Mouse (Mus musculus): ENCODE results near the gene Spem1. TPM values are rescaled to one million over a fixed set of nuclear protein-coding genes. Genes with fewer than 3 reads are reported as not detected.

Gene Spem1
- not detected for total RNA-seq (2023)

GRCm38 (mm10) chr11:69822080-69822479 lies at the start of gene Spem1:
TSS of gene Spem1 (minus strand) at chr11:69822180.

GRCm38 (mm10) chr11:69858113-69858998 lies 36.4 kb upstream of the Spem1 start, which contains the start of gene Tnk1:
TSS of gene Tnk1 (minus strand) at chr11:69858730.

GRCm38 (mm10) chr11:69846198-69846680 lies 24.3 kb upstream of the Spem1 start, which contains the start of gene Plscr3:
TSS of gene Plscr3 (plus strand) at chr11:69846376.

GRCm38 (mm10) chr11:69837952-69838713 lies 16.2 kb upstream of the Spem1 start, which contains the start of gene Tmem256:
TSS of gene Tmem256 (plus strand) at chr11:69838514.

GRCm38 (mm10) chr11:69837604-69837951 lies 15.6 kb upstream of the Spem1 start, which contains the start of gene Nlgn2:
TSS of gene Nlgn2 (minus strand) at chr11:69837784.

GRCm38 (mm10) chr11:69818365-69818764 lies 3.6 kb downstream of the Spem1 start, which contains the start of gene Spem2:
TSS of gene Spem2 (minus strand) at chr11:69818465.

GRCm38 (mm10) chr11:69815155-69815554 lies 6.8 kb downstream of the Spem1 start, which contains the start of gene Gm39566:
TSS of gene Gm39566 (minus strand) at chr11:69815298.

GRCm38 (mm10) chr11:69804972-69805909 lies 16.7 kb downstream of the Spem1 start, which contains the start of gene Tmem102:
TSS of gene Tmem102 (minus strand) at chr11:69805624.

GRCm38 (mm10) chr11:69801379-69801977 lies 20.5 kb downstream of the Spem1 start, which contains the start of gene Fgf11:
TSS of gene Fgf11 (minus strand) at chr11:69801857.

GRCm38 (mm10) chr11:69795168-69795982 lies 26.6 kb downstream of the Spem1 start, which contains the start of gene Chrnb1:
TSS of gene Chrnb1 (minus strand) at chr11:69795943.

Other genes starting within 250 kb of the Spem1 start
- 7.5 TPM for gene Wrap53, start 241.9 kb downstream of the Spem1 start, total RNA-seq (2023)
- 112 TPM for gene Trp53, start 241.8 kb downstream of the Spem1 start, total RNA-seq (2023)
- 0.91 TPM for gene Atp1b2, start 216.2 kb downstream of the Spem1 start, total RNA-seq (2023)
- not detected for gene Shbg, start 204.3 kb downstream of the Spem1 start, total RNA-seq (2023)
- not detected for gene Sat2, start 200.2 kb downstream of the Spem1 start, total RNA-seq (2023)
- gene Fxr2, start 189.2 kb downstream of the Spem1 start, total RNA-seq (2023), result 64.1 TPM
- 0.70 TPM for gene Sox15, start 166.9 kb downstream of the Spem1 start, total RNA-seq (2023)
- gene Mpdu1, start 159.5 kb downstream of the Spem1 start, total RNA-seq (2023), result 70.5 TPM
- 9.1 TPM for gene Cd68, start 156.0 kb downstream of the Spem1 start, total RNA-seq (2023)
- gene Eif4a1, start 149.8 kb downstream of the Spem1 start, total RNA-seq (2023), result 715 TPM
- gene Senp3, start 140.1 kb downstream of the Spem1 start, total RNA-seq (2023), result 110 TPM
- not detected for gene Tnfsf13, start 136.4 kb downstream of the Spem1 start, total RNA-seq (2023)
- gene Tnfsf12, start 126.3 kb downstream of the Spem1 start, total RNA-seq (2023), result 0.76 TPM
- not detected for gene Tnfsfm13, start 126.1 kb downstream of the Spem1 start, total RNA-seq (2023)
- 169 TPM for gene Polr2a, start 63.5 kb downstream of the Spem1 start, total RNA-seq (2023)
- gene Slc35g3, start 60.2 kb downstream of the Spem1 start, total RNA-seq (2023), result not detected
- 52.5 TPM for gene Zbtb4, start 56.3 kb downstream of the Spem1 start, total RNA-seq (2023)
- 1.9 TPM for gene Chrnb1, start 26.2 kb downstream of the Spem1 start, total RNA-seq (2023)
- gene Fgf11, start 20.3 kb downstream of the Spem1 start, total RNA-seq (2023), result not detected
- gene Tmem102, start 16.6 kb downstream of the Spem1 start, total RNA-seq (2023), result not detected
- gene Gm39566, start 6.9 kb downstream of the Spem1 start, total RNA-seq (2023), result not detected
- not detected for gene Spem2, start 3.7 kb downstream of the Spem1 start, total RNA-seq (2023)
- gene Nlgn2, start 15.6 kb upstream of the Spem1 start, total RNA-seq (2023), result 2.8 TPM
- 14.5 TPM for gene Tmem256, start 16.3 kb upstream of the Spem1 start, total RNA-seq (2023)
- gene Plscr3, start 24.2 kb upstream of the Spem1 start, total RNA-seq (2023), result 10.6 TPM
- gene Tnk1, start 36.5 kb upstream of the Spem1 start, total RNA-seq (2023), result not detected
- gene Tmem95, start 55.8 kb upstream of the Spem1 start, total RNA-seq (2023), result not detected
- 1.00 TPM for gene Kctd11, start 59.2 kb upstream of the Spem1 start, total RNA-seq (2023)
- gene Acap1, start 73.4 kb upstream of the Spem1 start, total RNA-seq (2023), result 384 TPM
- gene 2810408A11Rik, start 78.8 kb upstream of the Spem1 start, total RNA-seq (2023), result 1.1 TPM
- gene Neurl4, start 78.9 kb upstream of the Spem1 start, total RNA-seq (2023), result 46.9 TPM
- 146 TPM for gene Gps2, start 91.7 kb upstream of the Spem1 start, total RNA-seq (2023)
- gene Eif5a, start 99.8 kb upstream of the Spem1 start, total RNA-seq (2023), result 275 TPM
- gene Ybx2, start 113.6 kb upstream of the Spem1 start, total RNA-seq (2023), result not detected
- gene Slc2a4, start 126.0 kb upstream of the Spem1 start, total RNA-seq (2023), result 0.62 TPM
- gene Cldn7, start 142.6 kb upstream of the Spem1 start, total RNA-seq (2023), result not detected
- gene Ctdnep1, start 159.0 kb upstream of the Spem1 start, total RNA-seq (2023), result 69.6 TPM
- 35.0 TPM for gene Elp5, start 160.3 kb upstream of the Spem1 start, total RNA-seq (2023)
- 187 TPM for gene Gabarap, start 169.0 kb upstream of the Spem1 start, total RNA-seq (2023)
- 50.0 TPM for gene Phf23, start 173.6 kb upstream of the Spem1 start, total RNA-seq (2023)
- 26.9 TPM for gene Dvl2, start 178.4 kb upstream of the Spem1 start, total RNA-seq (2023)
- 57.5 TPM for gene Acadvl, start 193.2 kb upstream of the Spem1 start, total RNA-seq (2023)
- 38.6 TPM for gene Dlg4, start 194.8 kb upstream of the Spem1 start, total RNA-seq (2023)
- gene Asgr1, start 231.9 kb upstream of the Spem1 start, total RNA-seq (2023), result not detected